Mouse (Mus musculus): Measurements from ENCODE around the gene Rnf121.

DNA sequence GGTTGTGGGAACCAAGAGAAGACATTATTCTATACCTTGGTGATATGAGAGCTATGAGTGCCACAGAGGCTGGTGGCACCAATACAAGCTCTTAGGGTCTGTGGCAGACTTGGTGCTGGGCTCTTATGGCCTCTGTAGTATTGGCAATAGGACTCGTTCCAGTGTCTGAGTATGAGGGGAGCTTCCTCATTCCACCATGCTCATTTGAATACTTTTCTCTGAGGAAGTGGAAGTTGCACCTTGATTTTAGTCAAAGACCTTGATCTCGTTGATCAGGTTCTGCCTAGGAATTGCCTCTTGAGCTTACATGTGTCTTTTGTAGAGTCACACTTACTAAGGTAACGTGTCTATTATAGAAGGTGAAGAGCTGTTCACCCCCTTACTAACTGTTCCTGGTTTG, 71.0 kb downstream of the Rnf121 start:
- no peak for TF ChIP-seq CTCF (IDR thresholded peaks at IDR 0.05; ENCODE audit: insufficient read depth, low read length)
- no peak for TF ChIP-seq POLR2A (IDR thresholded peaks at IDR 0.05; ENCODE audit: borderline replicate concordance, extremely low read depth, low read depth, low read length)

Data from lung, adult 2 months (tissue).